Mouse (Mus musculus): ENCODE results near the gene Rfx2. TPM values are rescaled to one million over a fixed set of nuclear protein-coding genes. Genes with fewer than 3 reads are reported as not detected.
A peak's percentile ranks its signal among the peaks of the same experiment; 100 is the strongest.

The Rfx2 gene
- polyA plus RNA-seq, 1 experiment from 2014 or later, result 6.7 TPM

GRCm38 (mm10) chr17:56751404-56752072 lies 79.3 kb downstream of the Rfx2 start:
- Histone ChIP-seq H3K4me1 (ENCODE audit: control insufficient read depth, insufficient read depth, low read length) (0 out of 2 replicates have a peak, but pooled peaks cover 5% of the 10 kb centered on the region), H3K9me3 (ENCODE audit: control insufficient read depth, low read depth, low read length) (no peaks in the 10 kb centered on the region), H3K9ac (replicated peaks; ENCODE audit: low read depth, low read length) (no peak overlapping the region; the same call in 1 of the 2 replicates), H3K36me3 (ENCODE audit: control insufficient read depth, insufficient read depth, low read length) (no peaks in the 10 kb centered on the region), H3K27me3 (ENCODE audit: control insufficient read depth, insufficient read depth, low read length) (peaks cover 26% of the 10 kb centered on the region), H3K4me3 (ENCODE audit: low read depth, low read length) (peak overlapping the region; percentile 16), H3K4me2 (replicated peaks; ENCODE audit: low read depth, low read length) (peak overlapping the region; percentile 34; the same call in 1 of the 2 replicates), H3K27ac (ENCODE audit: low read length) (no peak overlapping the region)
- ATAC-seq (ENCODE audit: insufficient number of reproducible peaks, insufficient read depth, low FRiP score, low read depth), result peak; percentile 60; the same call in 1 of the 2 replicates
- 24% methylated on average over 71 of the region's 71 CpGs for WGBS

DNA sequence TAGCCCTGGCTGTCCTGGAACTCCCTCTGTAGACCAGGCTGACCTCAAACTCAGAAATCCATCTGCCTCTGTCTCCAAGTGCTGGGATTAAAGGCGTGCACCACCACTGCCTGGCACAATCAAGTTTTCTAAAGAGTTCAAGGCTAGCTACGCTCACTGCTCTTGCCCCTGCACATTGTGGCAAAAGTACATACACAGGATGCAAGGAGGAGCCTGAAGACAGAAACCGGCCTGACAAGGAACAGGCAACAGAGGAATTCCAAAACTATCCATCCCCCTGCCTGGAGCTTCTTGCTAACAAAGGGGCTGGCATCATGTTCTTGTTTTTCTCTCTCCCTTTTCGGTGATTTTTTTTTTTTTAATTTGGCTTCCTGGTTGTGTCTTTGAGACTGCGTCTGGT lies 86.6 kb downstream of the Rfx2 start:
- 37% methylated on average over 5 of the region's 5 CpGs for WGBS
- no peak overlapping the region for H3K27ac ChIP-seq (ENCODE audit: low read length)
- ATAC-seq (ENCODE audit: insufficient number of reproducible peaks, insufficient read depth, low FRiP score, low read depth), result no peak

DNA sequence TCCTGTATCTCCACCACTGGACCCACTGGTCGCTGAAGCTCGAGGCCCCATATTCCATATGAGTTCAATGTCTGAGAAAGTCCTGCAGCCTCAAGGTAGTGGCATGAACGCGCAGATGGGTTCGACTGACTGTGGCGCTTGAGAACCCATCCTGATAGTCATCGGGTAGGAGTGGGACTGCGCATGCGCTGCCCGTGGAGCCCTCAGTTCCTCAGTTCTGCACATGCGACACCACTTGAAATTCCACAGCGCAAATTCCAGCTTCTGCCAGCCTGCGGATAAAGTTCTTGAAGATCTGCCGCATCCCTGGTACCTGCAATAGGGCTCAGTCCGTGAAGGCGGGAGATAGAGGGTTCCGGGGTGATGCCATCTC lies 90.0 kb downstream of the Rfx2 start:
- H3K27ac ChIP-seq (ENCODE audit: low read length), result no peak overlapping the region
- WGBS, result 76% methylated on average over 17 of the region's 17 CpGs
- no peaks in the 10 kb centered on the region for H3K36me3 ChIP-seq (ENCODE audit: control insufficient read depth, insufficient read depth, low read length)
- no peak for ATAC-seq (ENCODE audit: insufficient number of reproducible peaks, insufficient read depth, low FRiP score, low read depth)
- peaks cover 2% of the 10 kb centered on the region; the same call in 1 of the 2 replicates for H3K4me1 ChIP-seq (ENCODE audit: control insufficient read depth, insufficient read depth, low read length)
- no peak overlapping the region for H3K9ac ChIP-seq (replicated peaks; ENCODE audit: low read depth, low read length)
- no peaks in the 10 kb centered on the region for H3K9me3 ChIP-seq (ENCODE audit: control insufficient read depth, low read depth, low read length)
- no peak overlapping the region for H3K4me3 ChIP-seq (ENCODE audit: low read depth, low read length)
- H3K27me3 ChIP-seq (ENCODE audit: control insufficient read depth, insufficient read depth, low read length), result no peaks in the 10 kb centered on the region
- no peak overlapping the region for H3K4me2 ChIP-seq (replicated peaks; ENCODE audit: low read depth, low read length)

More for the DNA sequence above, 86.6 kb downstream of the Rfx2 start:
- H3K4me3 ChIP-seq (ENCODE audit: low read depth, low read length), result no peak overlapping the region
- H3K9ac ChIP-seq (replicated peaks; ENCODE audit: low read depth, low read length), result no peak overlapping the region
- peaks cover 2% of the 10 kb centered on the region; the same call in 1 of the 2 replicates for H3K4me1 ChIP-seq (ENCODE audit: control insufficient read depth, insufficient read depth, low read length)
- H3K36me3 ChIP-seq (ENCODE audit: control insufficient read depth, insufficient read depth, low read length), result no peaks in the 10 kb centered on the region
- no peak overlapping the region for H3K4me2 ChIP-seq (replicated peaks; ENCODE audit: low read depth, low read length)
- no peaks in the 10 kb centered on the region for H3K27me3 ChIP-seq (ENCODE audit: control insufficient read depth, insufficient read depth, low read length)
- no peaks in the 10 kb centered on the region for H3K9me3 ChIP-seq (ENCODE audit: control insufficient read depth, low read depth, low read length)

GRCm38 (mm10) chr17:56740118-56740787 lies 90.6 kb downstream of the Rfx2 start:
- WGBS, result 78% methylated on average over 17 of the region's 17 CpGs
- ATAC-seq (ENCODE audit: insufficient number of reproducible peaks, insufficient read depth, low FRiP score, low read depth), result no peak

DNA sequence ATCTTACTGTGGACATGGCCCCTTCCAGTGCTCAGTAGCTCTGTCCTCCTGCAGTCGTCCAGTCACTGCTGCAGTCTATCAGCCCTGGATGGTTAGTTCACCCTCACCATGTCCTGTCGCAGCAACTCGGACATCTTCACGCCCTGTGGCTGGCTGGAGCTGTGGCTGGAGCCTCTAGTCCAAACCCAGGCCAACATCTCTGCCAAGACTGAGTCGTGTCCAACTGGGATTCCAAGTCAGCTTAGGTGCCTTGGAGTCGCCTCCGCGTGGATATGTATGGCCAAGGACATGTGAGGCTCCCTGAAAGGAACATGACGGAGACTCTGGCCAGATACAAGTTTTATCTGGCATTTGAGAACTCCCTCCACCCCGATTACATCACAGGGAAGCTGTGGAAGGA lies 92.6 kb downstream of the Rfx2 start:
- 82% methylated on average over 10 of the region's 10 CpGs for WGBS
- H3K4me1 ChIP-seq (ENCODE audit: control insufficient read depth, insufficient read depth, low read length), result peaks cover 2% of the 10 kb centered on the region; the same call in 1 of the 2 replicates
- H3K9me3 ChIP-seq (ENCODE audit: control insufficient read depth, low read depth, low read length), result no peaks in the 10 kb centered on the region
- H3K27me3 ChIP-seq (ENCODE audit: control insufficient read depth, insufficient read depth, low read length), result no peaks in the 10 kb centered on the region
- H3K27ac ChIP-seq (ENCODE audit: low read length), result no peak overlapping the region
- no peak overlapping the region for H3K9ac ChIP-seq (replicated peaks; ENCODE audit: low read depth, low read length)
- no peak overlapping the region for H3K4me3 ChIP-seq (ENCODE audit: low read depth, low read length)
- H3K36me3 ChIP-seq (ENCODE audit: control insufficient read depth, insufficient read depth, low read length), result no peaks in the 10 kb centered on the region
- no peak for ATAC-seq (ENCODE audit: insufficient number of reproducible peaks, insufficient read depth, low FRiP score, low read depth)
- no peak overlapping the region for H3K4me2 ChIP-seq (replicated peaks; ENCODE audit: low read depth, low read length)

More at GRCm38 (mm10) chr17:56740118-56740787, 90.6 kb downstream of the Rfx2 start:
- Histone ChIP-seq H3K4me1 (ENCODE audit: control insufficient read depth, insufficient read depth, low read length) (peaks cover 2% of the 10 kb centered on the region; the same call in 1 of the 2 replicates), H3K9ac (replicated peaks; ENCODE audit: low read depth, low read length) (no peak overlapping the region), H3K36me3 (ENCODE audit: control insufficient read depth, insufficient read depth, low read length) (no peaks in the 10 kb centered on the region), H3K27me3 (ENCODE audit: control insufficient read depth, insufficient read depth, low read length) (no peaks in the 10 kb centered on the region), H3K4me2 (replicated peaks; ENCODE audit: low read depth, low read length) (no peak overlapping the region), H3K9me3 (ENCODE audit: control insufficient read depth, low read depth, low read length) (no peaks in the 10 kb centered on the region), H3K4me3 (ENCODE audit: low read depth, low read length) (no peak overlapping the region), H3K27ac (ENCODE audit: low read length) (no peak overlapping the region)

DNA sequence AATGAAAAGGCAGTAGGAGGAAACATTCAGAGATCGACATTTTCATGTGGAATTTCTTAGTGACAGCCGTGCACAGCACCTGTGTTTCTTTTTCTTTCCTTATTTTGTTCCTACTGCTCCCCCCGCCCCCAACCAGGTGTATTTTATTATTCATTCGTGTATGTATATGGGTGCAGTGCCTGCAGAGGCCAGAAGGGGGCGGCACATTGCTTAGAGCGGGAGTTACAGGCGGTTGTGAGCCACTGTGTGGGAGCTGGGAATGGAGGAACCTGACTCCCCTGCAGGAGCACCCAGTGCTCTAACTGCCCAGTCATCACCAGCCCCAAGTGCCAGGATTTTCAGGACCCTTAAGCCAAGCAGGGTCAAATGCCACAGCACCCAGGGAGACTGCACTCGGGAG lies 94.3 kb downstream of the Rfx2 start:
- H3K36me3 ChIP-seq (ENCODE audit: control insufficient read depth, insufficient read depth, low read length), result no peaks in the 10 kb centered on the region
- H3K4me3 ChIP-seq (ENCODE audit: low read depth, low read length), result no peak overlapping the region
- H3K9me3 ChIP-seq (ENCODE audit: control insufficient read depth, low read depth, low read length), result no peaks in the 10 kb centered on the region
- H3K4me1 ChIP-seq (ENCODE audit: control insufficient read depth, insufficient read depth, low read length), result no peaks in the 10 kb centered on the region
- no peaks in the 10 kb centered on the region for H3K27me3 ChIP-seq (ENCODE audit: control insufficient read depth, insufficient read depth, low read length)
- no peak overlapping the region for H3K27ac ChIP-seq (ENCODE audit: low read length)
- ATAC-seq (ENCODE audit: insufficient number of reproducible peaks, insufficient read depth, low FRiP score, low read depth), result no peak
- H3K9ac ChIP-seq (replicated peaks; ENCODE audit: low read depth, low read length), result no peak overlapping the region
- no peak overlapping the region for H3K4me2 ChIP-seq (replicated peaks; ENCODE audit: low read depth, low read length)
- 40% methylated on average over 8 of the region's 8 CpGs for WGBS

GRCm38 (mm10) chr17:56729656-56730055 lies 101.2 kb downstream of the Rfx2 start:
- Histone ChIP-seq H3K36me3 (ENCODE audit: control insufficient read depth, insufficient read depth, low read length) (no peaks in the 10 kb centered on the region), H3K4me2 (replicated peaks; ENCODE audit: low read depth, low read length) (no peak overlapping the region), H3K27me3 (ENCODE audit: control insufficient read depth, insufficient read depth, low read length) (no peaks in the 10 kb centered on the region), H3K9ac (replicated peaks; ENCODE audit: low read depth, low read length) (no peak overlapping the region), H3K27ac (ENCODE audit: low read length) (no peak overlapping the region), H3K9me3 (ENCODE audit: control insufficient read depth, low read depth, low read length) (peaks cover 3% of the 10 kb centered on the region; the same call in 1 of the 2 replicates), H3K4me1 (ENCODE audit: control insufficient read depth, insufficient read depth, low read length) (peaks cover 22% of the 10 kb centered on the region; the same call in 1 of the 2 replicates), H3K4me3 (ENCODE audit: low read depth, low read length) (no peak overlapping the region)
- WGBS, result 70% methylated on average over 2 of the region's 2 CpGs
- no peak for ATAC-seq (ENCODE audit: insufficient number of reproducible peaks, insufficient read depth, low FRiP score, low read depth)

DNA sequence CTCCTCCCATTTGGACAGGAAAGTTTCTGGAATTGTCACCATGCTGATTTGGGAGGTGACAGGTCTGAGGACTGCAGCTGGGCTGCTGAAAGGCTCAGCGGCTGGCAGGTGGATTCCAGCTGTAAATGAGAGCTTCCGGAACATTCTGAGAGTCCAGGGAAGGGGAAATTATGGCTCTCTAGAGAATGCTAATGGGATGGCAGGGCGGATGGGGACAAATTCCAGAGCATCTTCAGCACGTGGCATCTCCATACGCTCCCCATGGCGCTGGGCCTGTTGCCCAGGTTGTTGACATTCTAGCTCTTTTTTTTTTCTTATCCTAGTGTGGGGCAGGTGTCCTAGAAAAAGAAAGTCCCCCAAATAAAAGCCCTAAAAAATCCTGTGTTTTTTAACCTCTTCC lies 101.7 kb downstream of the Rfx2 start:
- WGBS, result 46% methylated on average over 6 of the region's 6 CpGs
- Histone ChIP-seq H3K4me2 (replicated peaks; ENCODE audit: low read depth, low read length) (no peak overlapping the region), H3K27ac (ENCODE audit: low read length) (no peak overlapping the region), H3K9me3 (ENCODE audit: control insufficient read depth, low read depth, low read length) (peaks cover 3% of the 10 kb centered on the region; the same call in 1 of the 2 replicates), H3K36me3 (ENCODE audit: control insufficient read depth, insufficient read depth, low read length) (no peaks in the 10 kb centered on the region), H3K9ac (replicated peaks; ENCODE audit: low read depth, low read length) (no peak overlapping the region), H3K4me1 (ENCODE audit: control insufficient read depth, insufficient read depth, low read length) (peaks cover 22% of the 10 kb centered on the region; the same call in 1 of the 2 replicates), H3K4me3 (ENCODE audit: low read depth, low read length) (no peak overlapping the region), H3K27me3 (ENCODE audit: control insufficient read depth, insufficient read depth, low read length) (no peaks in the 10 kb centered on the region)
- no peak for ATAC-seq (ENCODE audit: insufficient number of reproducible peaks, insufficient read depth, low FRiP score, low read depth)
